Mouse (Mus musculus): ENCODE results near the gene Slc7a7.
A peak's percentile ranks its signal among the peaks of the same experiment; 100 is the strongest.

GRCm38 (mm10) chr14:54328548-54328947, 89.0 kb downstream of the Slc7a7 start:
- peak; percentile 31; the same call in 1 of the 2 replicates for TF ChIP-seq CTCF (IDR thresholded peaks at IDR 0.05; ENCODE audit: low read depth)
- TF ChIP-seq EP300 (IDR thresholded peaks at IDR 0.05; ENCODE audit: low read depth): no peak

All from liver, embryonic 14.5 days (tissue).